Mouse (Mus musculus) neural tube, embryonic 10.5 days (tissue): ENCODE measurements around the gene Hspa5.
A peak's percentile ranks its signal among the peaks of the same experiment; 100 is the strongest.
"Not testable (repeated sequence)": the region's sequence is repeated elsewhere in the genome, so short reads cannot be mapped to it uniquely, and the experiment has no call there.

ENCODE experiments used
- DNase-seq: peaks from one replicate; pipeline ENCODE4 v3.0.0-alpha.2; 2017; ENCODE audit warnings: low spot score; ENCODE audit errors: extremely low spot score

Hspa5 gene

GRCm38 (mm10) chr2:34805364-34805950 is 33.7 kb downstream of the Hspa5 start:
- no peak for DNase-seq

- DNase-seq = no peak
Measured at GRCm38 (mm10) chr2:34808057-34808456, 36.3 kb downstream of the Hspa5 start.

- DNase-seq = no peak
Measured at GRCm38 (mm10) chr2:34809568-34809967, 37.8 kb downstream of the Hspa5 start.

GRCm38 (mm10) chr2:34810775-34811174 is 39.0 kb downstream of the Hspa5 start:
- no peak for DNase-seq

- DNase-seq = no peak
Measured at GRCm38 (mm10) chr2:34812706-34813105, 40.9 kb downstream of the Hspa5 start.

GRCm38 (mm10) chr2:34815893-34816292 is 44.1 kb downstream of the Hspa5 start:
- DNase-seq = not testable (repeated sequence)

GRCm38 (mm10) chr2:34818492-34818891 is 46.7 kb downstream of the Hspa5 start:
- no peak for DNase-seq

GRCm38 (mm10) chr2:34825827-34826459 is 54.2 kb downstream of the Hspa5 start, which contains the start of gene Fbxw2:
Fbxw2 (minus strand) TSS chr2:34826311.
- DNase-seq = peak; percentile 93

- DNase-seq = peak; percentile 40
Measured at GRCm38 (mm10) chr2:34826460-34827231, 54.9 kb downstream of the Hspa5 start.
